Mouse (Mus musculus) MEL (cell line): ENCODE results near the gene Pex13. TPM values are rescaled to one million over a fixed set of nuclear protein-coding genes. Genes with fewer than 3 reads are reported as not detected.
A peak's percentile ranks its signal among the peaks of the same experiment; 100 is the strongest.
"Not testable (repeated sequence)": the region's sequence is repeated elsewhere in the genome, so short reads cannot be mapped to it uniquely, and the experiment has no call there.

Experiments
- DNase-seq: peaks from one replicate; pipeline ENCODE4 v3.0.0; 2011; ENCODE audit warnings: low read depth, low spot score
- H3K27ac ChIP-seq: 2 replicates; pipeline ENCODE4 v1.5.1; 2012; ENCODE audit warnings: low read depth, mild to moderate bottlenecking, control low read depth, low read length, moderate library complexity; ENCODE audit not compliant: control insufficient read depth
- H3K27me3 ChIP-seq, 2 experiments: fragments of 150-350 bp in 1 of 2; sonication (generic) in 1 of 2; 2 replicates each; pipeline ENCODE4 v1.6.1; 2012; ENCODE audit warnings: low read length in 2 of 2, mild to moderate bottlenecking in 2 of 2, improper control_type of control experiment in 1 of 2, moderate library complexity in 1 of 2; ENCODE audit not compliant: insufficient read depth in 2 of 2, control insufficient read depth in 1 of 2
- H3K36me3 ChIP-seq, 2 experiments: 2 replicates each; pipeline ENCODE4 v1.6.1; 2012 to 2014; ENCODE audit warnings: low read length in 2 of 2, improper control_type of control experiment in 1 of 2, inconsistent platforms in 1 of 2, mild to moderate bottlenecking in 1 of 2; ENCODE audit not compliant: insufficient read depth in 2 of 2, control insufficient read depth in 1 of 2
- H3K4me1 ChIP-seq, 2 experiments: fragments of 150-350 bp in 1 of 2; sonication (generic) in 1 of 2; 2 replicates each; pipeline ENCODE4 v1.6.1; 2012; ENCODE audit warnings: low read length in 2 of 2, improper control_type of control experiment in 1 of 2, mild to moderate bottlenecking in 1 of 2; ENCODE audit not compliant: insufficient read depth in 2 of 2, control insufficient read depth in 1 of 2
- H3K4me3 ChIP-seq, 2 experiments: fragments of 150-350 bp in 1 of 2; sonication (generic) in 1 of 2; 2 replicates each; pipeline ENCODE4 v1.5.1; 2012; ENCODE audit warnings: low read depth in 2 of 2, low read length in 2 of 2, mild to moderate bottlenecking in 2 of 2, moderate library complexity in 2 of 2, control low read depth in 1 of 2, improper control_type of control experiment in 1 of 2; ENCODE audit not compliant: control insufficient read depth in 1 of 2, insufficient read depth in 1 of 2
- H3K79me2 ChIP-seq: 2 replicates; pipeline ENCODE4 v1.6.1; 2012; ENCODE audit warnings: mild to moderate bottlenecking, low read length, moderate library complexity; ENCODE audit not compliant: control insufficient read depth, poor library complexity, insufficient read depth
- H3K9ac ChIP-seq: 2 replicates; pipeline ENCODE4 v1.6.1; 2012; ENCODE audit warnings: low read depth, mild to moderate bottlenecking, control low read depth, low read length, moderate library complexity; ENCODE audit not compliant: control insufficient read depth, poor library complexity, severe bottlenecking
- H3K9me3 ChIP-seq: fragments of 150-350 bp; sonication (generic); replicated peaks from 2 replicates; pipeline ENCODE4 v1.6.1; 2012; ENCODE audit warnings: mild to moderate bottlenecking, low read length, improper control_type of control experiment, moderate library complexity; ENCODE audit not compliant: insufficient read depth
- ELF1 ChIP-seq: IDR thresholded peaks from 2 replicates; pipeline ENCODE4 v1.6.1; 2014; ENCODE audit warnings: low read depth, mild to moderate bottlenecking, inconsistent platforms, low read length, improper control_type of control experiment, moderate library complexity
- EP300 ChIP-seq, 2 experiments: IDR thresholded peaks; 2 replicates each; pipeline ENCODE4 v1.6.1; 2011; ENCODE audit warnings: improper control_type of control experiment in 2 of 2, low read length in 2 of 2, low read depth in 1 of 2, mild to moderate bottlenecking in 1 of 2
- GATA1 ChIP-seq: IDR thresholded peaks from 2 replicates; pipeline ENCODE4 v1.6.1; 2011; ENCODE audit warnings: low read depth, low read length, improper control_type of control experiment
- MYB ChIP-seq: IDR thresholded peaks from 2 replicates; pipeline ENCODE4 v1.6.1; 2011; ENCODE audit warnings: mild to moderate bottlenecking, low read depth, low read length, improper control_type of control experiment
- MYC ChIP-seq: IDR thresholded peaks from 2 replicates; pipeline ENCODE4 v1.6.1; 2011; ENCODE audit warnings: low read depth, mild to moderate bottlenecking, low read length, improper control_type of control experiment, moderate library complexity
- RCOR1 ChIP-seq: IDR thresholded peaks from 2 replicates; pipeline ENCODE4 v1.6.1; 2012; ENCODE audit warnings: low read depth, mild to moderate bottlenecking, inconsistent platforms, low read length, improper control_type of control experiment
- TBP ChIP-seq: IDR thresholded peaks from 2 replicates; pipeline ENCODE4 v1.8.0; 2011; ENCODE audit warnings: low read depth, low read length, improper control_type of control experiment
- ZMIZ1 ChIP-seq: IDR thresholded peaks from 2 replicates; pipeline ENCODE4 v1.6.1; 2012; ENCODE audit warnings: low read depth, mild to moderate bottlenecking, inconsistent platforms, low read length, improper control_type of control experiment, moderate library complexity
- ZNF384 ChIP-seq: IDR thresholded peaks from 2 replicates; pipeline ENCODE4 v1.6.1; 2012; ENCODE audit warnings: low read depth, mild to moderate bottlenecking, inconsistent platforms, low read length, improper control_type of control experiment
- polyA plus RNA-seq, 2 experiments: library from polyadenylated mRNA; stranded (reverse) in 1 of 2; unstranded in 1 of 2; fragments of >175 nt in 1 of 2; fragments of >200 nt in 1 of 2; gene quantifications; 2 replicates each; pipeline versions ENCODE4 v1.2.1 to v1.2.4; 2012; ENCODE audit warnings: low replicate concordance in 2 of 2, low read depth in 1 of 2; ENCODE audit not compliant: insufficient read length in 2 of 2, insufficient read depth in 1 of 2, missing spikeins in 1 of 2
- total RNA-seq: library from RNA; depleted of rRNA; stranded (reverse); fragments of 300-350 nt; gene quantifications from 2 replicates; pipeline ENCODE4 v1.2.3, GENCODE M21; 2012; rRNA removed

Gene Pex13
- total and polyA plus RNA-seq, 3 experiments = 24.7 TPM; not detected in 1

DNA sequence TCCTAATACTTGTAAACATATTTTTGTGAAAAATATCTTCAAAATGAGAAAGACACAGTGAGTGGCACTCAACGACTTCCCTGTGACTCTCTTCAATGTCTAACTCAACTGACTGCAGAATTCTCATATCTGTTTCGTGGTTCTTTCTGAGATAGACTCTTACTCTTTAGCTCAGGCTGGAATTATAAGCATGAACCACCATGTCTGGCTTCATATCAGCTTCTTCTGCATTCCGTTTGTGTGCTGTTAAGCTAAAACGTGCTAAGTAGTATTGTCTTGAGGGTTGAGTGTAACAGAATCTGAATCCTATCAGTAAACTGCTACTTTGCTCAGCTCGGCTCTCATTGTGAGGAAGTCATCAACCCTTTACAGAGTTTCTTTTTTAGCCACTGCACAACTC lies 46.8 kb downstream of the Pex13 start (continued):
- 0 out of 2 replicates have a peak, but pooled peaks have one; percentile 15 for TF ChIP-seq ELF1

DNA sequence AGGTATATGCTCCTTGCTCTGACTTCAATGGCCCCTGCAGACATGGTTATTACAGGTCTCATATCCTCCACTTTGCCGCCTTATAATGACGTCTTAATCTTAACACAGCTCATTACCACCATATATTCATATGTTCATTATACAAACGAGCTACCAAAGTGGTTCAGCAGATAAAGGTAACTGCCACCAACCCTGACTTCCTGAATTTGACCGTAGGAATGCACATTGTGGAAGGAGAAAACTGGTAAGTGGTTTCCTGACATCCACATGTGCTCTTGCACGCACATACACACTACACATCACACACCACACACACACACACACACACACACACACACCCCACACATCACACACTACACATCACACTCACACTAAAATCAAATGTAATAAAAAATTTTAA lies 51.2 kb downstream of the Pex13 start:
- peak; percentile 75 for DNase-seq
- peak; percentile 41 to 79; a peak in 3 of 4 replicates for TF ChIP-seq EP300 (IDR thresholded peaks at IDR 0.05; ENCODE audit: low read depth in 1 of 2, low read length in 2 of 2)
- TF ChIP-seq MYC = peak; percentile 68
- TF ChIP-seq RCOR1 = no peak
- TF ChIP-seq GATA1 = peak; percentile 59
- TF ChIP-seq ZMIZ1 = no peak
- TF ChIP-seq TBP = 0 out of 2 replicates have a peak, but pooled peaks have one; percentile 42
- peak; percentile 80 for TF ChIP-seq MYB
- H3K4me3 ChIP-seq = no peak overlapping the region
- H3K9me3 ChIP-seq = no peaks in the 10 kb centered on the region
- H3K27ac ChIP-seq = peak overlapping the region; percentile 25; the same call in 1 of the 2 replicates
- no peaks in the 10 kb centered on the region for H3K27me3 ChIP-seq
- peaks cover 2 to 19% of the 10 kb centered on the region in 2 experiments; a peak in 3 of 4 replicates for H3K36me3 ChIP-seq
- H3K4me1 ChIP-seq = peaks cover 12 to 23% of the 10 kb centered on the region in 2 experiments
- no peaks in the 10 kb centered on the region for H3K79me2 ChIP-seq
- H3K9ac ChIP-seq = no peak overlapping the region

DNA sequence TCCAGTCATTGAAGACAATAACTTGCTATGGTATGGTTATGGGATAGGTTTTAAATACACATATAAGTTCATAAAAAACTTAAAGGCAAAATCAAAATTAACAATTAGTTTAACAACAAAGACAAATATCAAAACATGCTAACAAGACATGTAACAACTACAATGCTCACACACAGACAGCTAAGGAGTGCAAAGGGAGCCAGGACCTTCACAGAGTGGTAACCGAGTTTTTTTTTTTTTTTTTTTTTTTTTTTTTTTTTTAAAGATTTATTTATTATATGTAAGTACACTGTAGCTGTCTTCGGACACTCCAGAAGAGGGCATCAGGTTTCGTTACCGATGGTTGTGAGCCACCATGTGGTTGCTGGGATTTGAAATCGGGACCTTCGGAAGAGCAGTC lies 58.5 kb downstream of the Pex13 start:
- TF ChIP-seq ZNF384 = peak; percentile 66
- not testable (repeated sequence) for H3K9me3 ChIP-seq, H3K9ac ChIP-seq, DNase-seq, H3K27ac ChIP-seq, H3K79me2 ChIP-seq, H3K4me1 ChIP-seq, H3K4me3 ChIP-seq, H3K36me3 ChIP-seq, H3K27me3 ChIP-seq

Other genes starting within 250 kb of the Pex13 start
- 35.6 and 36.2 TPM in 2 replicates for gene Ahsa2, start 167.9 kb downstream of the Pex13 start, total RNA-seq
- 10 to 100 TPM in 1 of 2 experiments, not detected in 1; 37.8 TPM for gene Ahsa2, start 167.9 kb downstream of the Pex13 start, polyA plus RNA-seq
- gene 1700093K21Rik, start 144.8 kb downstream of the Pex13 start, total RNA-seq = not detected in 2 replicates
- not detected for gene 1700093K21Rik, start 144.8 kb downstream of the Pex13 start, polyA plus RNA-seq
- 13.7 and 14.1 TPM in 2 replicates for gene 0610010F05Rik, start 32.3 kb downstream of the Pex13 start, total RNA-seq
- gene 0610010F05Rik, start 32.3 kb downstream of the Pex13 start, polyA plus RNA-seq = 100 to 1,000 TPM in 1 of 2 experiments, 10 to 100 TPM in 1; 13.8 to 156 TPM
- gene Pus10, start 285 bp downstream of the Pex13 start, total RNA-seq = 52.5 and 55.3 TPM in 2 replicates
- 100 to 1,000 TPM in 1 of 2 experiments, 10 to 100 TPM in 1; 43.4 to 416 TPM for gene Pus10, start 285 bp downstream of the Pex13 start, polyA plus RNA-seq
- gene Rel, start 105.0 kb upstream of the Pex13 start, total RNA-seq = 0.42 and 1.2 TPM in 2 replicates
- gene Rel, start 105.0 kb upstream of the Pex13 start, polyA plus RNA-seq = 1 to 10 TPM in 1 of 2 experiments, not detected in 1; 2.5 TPM
- 6.5 and 7.9 TPM in 2 replicates for gene Papolg, start 229.3 kb upstream of the Pex13 start, total RNA-seq
- 1 to 10 TPM in 1 of 2 experiments, not detected in 1; 7.9 TPM for gene Papolg, start 229.3 kb upstream of the Pex13 start, polyA plus RNA-seq